Mouse (Mus musculus): ENCODE data around the gene Mia2. TPM values are rescaled to one million over a fixed set of nuclear protein-coding genes. Genes with fewer than 3 reads are reported as not detected.

Mia2 gene
- total RNA-seq, 2 experiments from 2014 or later, result 72.0 to 78.0 TPM

DNA sequence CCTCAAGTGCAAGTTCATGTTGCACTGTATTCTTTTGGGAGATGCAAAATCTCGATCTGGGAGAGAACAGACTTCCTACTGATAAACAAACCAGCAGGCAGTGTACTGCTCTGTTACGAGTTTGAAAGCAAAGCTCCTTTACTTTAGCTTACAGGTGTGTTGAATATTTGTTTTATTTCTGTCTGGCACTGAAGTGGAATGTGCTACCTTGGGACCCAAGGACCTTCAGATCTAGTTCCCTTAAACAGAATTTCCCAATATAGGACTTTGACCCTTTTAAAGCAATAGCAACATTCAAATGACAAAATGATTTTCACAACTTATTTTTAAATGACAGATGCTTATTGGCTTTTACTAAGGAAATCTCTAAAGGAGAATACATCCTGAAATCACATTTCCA lies 2.1 kb upstream of the Mia2 start:
- no peak for DNase-seq (ENCODE audit: low spot score in 2 of 2)

DNA sequence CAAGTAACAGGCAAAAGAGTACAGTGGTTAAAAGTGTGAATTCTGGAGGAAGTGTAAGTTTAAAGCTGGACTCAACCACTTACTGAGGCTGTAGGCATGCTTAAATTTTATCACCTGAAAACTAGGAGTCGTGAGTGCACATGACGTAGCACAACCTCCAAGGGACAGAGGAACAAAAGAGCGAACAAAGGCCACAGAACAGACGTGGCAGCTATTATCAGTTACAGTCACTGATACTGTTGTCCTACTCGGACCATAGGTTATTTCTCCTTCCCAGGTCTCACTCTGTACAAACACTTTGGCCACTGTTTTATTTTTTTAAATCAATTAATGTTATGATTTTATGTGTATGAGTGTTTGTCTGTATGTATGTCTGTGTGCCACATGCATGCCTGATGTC lies 9.2 kb downstream of the Mia2 start:
- no peak for DNase-seq (ENCODE audit: low spot score in 2 of 2)

DNA sequence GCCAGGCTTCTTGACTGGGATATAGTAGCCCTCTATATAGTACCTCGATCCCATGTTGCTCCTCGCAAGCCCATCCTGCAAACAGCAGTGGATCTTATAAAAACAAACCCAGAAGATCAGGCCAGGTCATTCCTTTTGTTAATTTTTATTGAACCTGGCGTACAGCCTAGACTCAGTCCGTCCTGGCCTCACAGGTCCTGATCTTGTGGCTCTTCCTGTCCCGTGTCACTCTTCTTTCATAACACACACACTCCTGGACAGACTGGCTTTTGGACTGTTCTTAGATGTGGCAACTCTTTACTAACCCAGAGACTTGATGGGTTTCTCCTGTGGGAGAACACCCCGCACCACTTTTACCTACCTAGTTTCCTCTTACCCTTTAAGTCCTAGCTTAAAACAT lies 10.3 kb downstream of the Mia2 start:
- DNase-seq (ENCODE audit: low spot score in 2 of 2), result no peak

DNA sequence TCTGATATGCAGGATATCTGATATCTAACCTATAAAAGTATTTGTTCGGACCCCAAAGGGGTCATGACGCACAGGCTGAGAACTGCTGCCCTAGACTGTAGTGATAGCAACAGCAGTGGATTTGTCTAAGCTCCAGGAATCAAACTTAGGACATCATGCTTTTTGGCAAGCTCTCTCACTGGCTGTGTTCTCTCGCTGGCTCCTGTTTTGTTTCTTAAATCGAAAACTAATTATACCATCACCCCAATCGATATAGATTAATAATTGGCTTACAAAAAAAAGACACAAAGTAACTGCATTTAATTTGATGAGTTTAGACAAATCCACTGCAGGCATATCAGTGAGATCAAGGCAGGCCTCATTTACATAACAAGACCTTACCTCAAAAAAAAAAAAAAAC lies 10.9 kb downstream of the Mia2 start:
- no peak for DNase-seq (ENCODE audit: low spot score in 2 of 2)

DNA sequence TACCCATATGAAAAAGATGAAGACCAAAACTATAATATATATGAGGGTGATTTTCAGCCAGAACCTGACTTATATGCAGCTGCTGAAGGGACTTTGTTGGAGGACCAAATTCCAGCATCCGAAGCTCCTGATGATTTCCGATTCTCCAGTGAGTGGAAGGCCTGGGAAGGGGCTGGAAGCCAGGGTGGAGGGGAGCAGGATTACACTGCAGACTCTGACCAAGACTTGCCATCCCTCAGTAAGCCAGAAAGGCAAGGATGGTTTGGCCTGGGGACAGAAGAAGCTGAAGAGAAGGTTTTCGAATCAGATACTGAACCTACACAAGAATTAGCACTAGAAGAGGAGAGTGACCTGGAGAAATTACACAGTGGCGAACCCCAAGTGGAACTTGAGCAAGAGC lies 12.3 kb downstream of the Mia2 start:
- no peak for DNase-seq (ENCODE audit: low spot score in 2 of 2)

DNA sequence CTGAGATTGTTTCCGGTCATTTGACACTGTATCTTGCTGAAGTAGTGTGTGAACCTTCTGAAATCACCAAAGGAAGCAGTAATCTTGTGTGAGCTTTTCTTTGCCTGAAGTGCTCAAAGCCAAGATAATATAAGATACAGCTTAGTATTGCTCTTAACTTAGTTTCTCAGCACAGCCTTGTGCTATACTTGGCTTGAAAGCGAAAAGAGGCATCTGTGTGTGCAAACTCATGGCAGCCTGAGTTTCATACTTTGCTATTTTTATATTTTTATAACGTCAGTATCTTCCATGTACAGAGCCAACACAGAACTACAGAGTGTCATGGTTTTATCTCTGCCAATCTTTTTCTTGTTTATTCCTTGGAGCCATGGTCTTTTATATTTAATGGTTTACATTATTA lies 21.6 kb downstream of the Mia2 start:
- DNase-seq (ENCODE audit: low spot score in 2 of 2), result no peak

DNA sequence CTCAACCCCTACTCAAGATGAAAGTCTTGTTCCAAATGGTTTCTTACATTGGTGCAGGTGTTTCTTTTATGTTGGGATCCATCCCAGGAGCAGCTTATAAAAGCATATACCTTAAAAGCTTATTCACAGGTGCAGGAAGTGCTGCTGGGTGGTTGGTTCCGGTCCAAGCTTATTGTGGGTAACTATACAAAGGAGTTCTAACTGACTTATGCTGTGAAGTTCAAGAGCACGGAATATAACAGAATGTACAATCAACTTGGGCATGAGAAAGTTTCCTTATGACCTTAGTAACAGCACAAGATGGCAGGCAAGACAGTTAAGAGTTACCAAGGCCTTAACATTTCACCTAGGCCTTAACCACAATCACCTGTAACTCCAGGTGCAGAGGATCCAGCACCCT lies 29.8 kb downstream of the Mia2 start:
- no peak for DNase-seq (ENCODE audit: low spot score in 2 of 2)

DNA sequence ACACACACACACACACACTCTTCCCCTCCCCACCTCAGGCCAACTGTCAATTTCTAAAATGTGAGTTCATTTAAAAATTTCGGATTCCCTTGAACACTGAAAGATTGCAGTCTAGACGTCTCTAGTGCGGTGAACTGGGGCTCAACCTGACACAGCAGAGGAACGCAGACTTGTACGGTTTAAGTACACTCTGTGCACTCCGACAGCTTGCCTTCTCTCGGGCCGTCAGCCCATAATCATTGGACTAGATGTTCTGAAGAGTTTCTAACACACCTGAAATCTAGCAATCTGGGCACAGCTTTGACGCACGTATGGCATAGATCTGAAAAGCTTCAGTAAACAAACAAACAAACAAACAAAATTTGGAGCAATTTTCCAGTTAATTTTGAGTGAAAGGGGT lies 32.9 kb downstream of the Mia2 start:
- no peak for DNase-seq (ENCODE audit: low spot score in 2 of 2)

DNA sequence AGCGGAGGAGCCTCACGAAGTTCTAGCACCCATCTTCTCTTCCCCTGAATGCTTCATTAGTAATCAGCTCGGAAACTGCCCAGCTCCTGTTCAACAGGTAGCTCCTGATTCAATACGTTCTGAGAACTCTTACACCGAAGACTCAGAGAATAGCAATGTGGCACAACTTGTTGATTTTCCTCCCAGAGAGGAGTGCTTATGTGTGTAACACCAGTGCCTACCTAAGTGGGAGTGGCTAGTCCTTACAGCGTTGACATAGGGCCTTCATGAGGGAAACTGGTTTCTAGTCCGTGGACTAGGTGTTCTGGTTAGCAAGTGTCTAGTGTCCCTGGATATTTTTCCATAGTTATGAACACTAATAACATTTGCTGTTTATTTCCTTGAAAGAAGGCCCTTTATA lies 33.4 kb downstream of the Mia2 start:
- no peak for DNase-seq (ENCODE audit: low spot score in 2 of 2)

DNA sequence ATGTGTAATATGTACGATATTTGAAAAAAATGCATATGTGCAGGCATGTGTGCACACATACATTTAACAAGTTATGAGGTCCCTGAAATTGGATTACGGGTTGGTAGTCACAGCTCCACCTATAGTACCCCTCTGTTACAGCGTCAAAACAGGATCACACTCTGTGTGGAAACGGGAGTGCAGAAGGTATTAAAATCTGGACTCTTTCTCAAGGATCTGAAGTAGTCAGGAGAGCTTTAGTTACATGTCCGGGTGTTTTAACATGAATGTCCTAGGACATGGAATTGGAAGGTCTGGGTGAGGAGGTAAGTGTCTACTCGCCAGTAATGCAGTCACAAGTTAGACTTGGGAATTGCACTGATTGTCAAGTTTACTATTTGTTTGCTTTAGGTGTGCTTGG lies 34.0 kb downstream of the Mia2 start:
- DNase-seq (ENCODE audit: low spot score in 2 of 2), result no peak

DNA sequence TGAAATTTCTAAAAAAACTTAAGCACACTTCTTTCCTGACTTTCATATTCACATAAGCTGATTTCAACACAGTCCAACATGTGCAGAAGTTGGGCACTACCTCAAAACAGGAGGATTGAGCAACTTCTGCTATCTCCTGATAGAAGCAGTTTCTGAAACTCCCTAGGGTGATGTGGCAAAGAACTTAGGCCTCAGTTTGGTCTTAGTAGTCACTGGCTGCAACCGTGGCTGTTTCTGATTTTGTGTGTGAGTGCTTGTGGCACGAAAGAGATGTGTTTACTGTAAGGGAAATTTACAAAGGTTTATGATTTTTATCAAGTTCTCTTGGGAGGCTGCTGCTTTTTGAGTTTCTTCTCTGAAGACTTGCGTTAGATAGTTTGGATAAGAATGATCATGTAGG lies 34.6 kb downstream of the Mia2 start:
- DNase-seq (ENCODE audit: low spot score in 2 of 2), result no peak

DNA sequence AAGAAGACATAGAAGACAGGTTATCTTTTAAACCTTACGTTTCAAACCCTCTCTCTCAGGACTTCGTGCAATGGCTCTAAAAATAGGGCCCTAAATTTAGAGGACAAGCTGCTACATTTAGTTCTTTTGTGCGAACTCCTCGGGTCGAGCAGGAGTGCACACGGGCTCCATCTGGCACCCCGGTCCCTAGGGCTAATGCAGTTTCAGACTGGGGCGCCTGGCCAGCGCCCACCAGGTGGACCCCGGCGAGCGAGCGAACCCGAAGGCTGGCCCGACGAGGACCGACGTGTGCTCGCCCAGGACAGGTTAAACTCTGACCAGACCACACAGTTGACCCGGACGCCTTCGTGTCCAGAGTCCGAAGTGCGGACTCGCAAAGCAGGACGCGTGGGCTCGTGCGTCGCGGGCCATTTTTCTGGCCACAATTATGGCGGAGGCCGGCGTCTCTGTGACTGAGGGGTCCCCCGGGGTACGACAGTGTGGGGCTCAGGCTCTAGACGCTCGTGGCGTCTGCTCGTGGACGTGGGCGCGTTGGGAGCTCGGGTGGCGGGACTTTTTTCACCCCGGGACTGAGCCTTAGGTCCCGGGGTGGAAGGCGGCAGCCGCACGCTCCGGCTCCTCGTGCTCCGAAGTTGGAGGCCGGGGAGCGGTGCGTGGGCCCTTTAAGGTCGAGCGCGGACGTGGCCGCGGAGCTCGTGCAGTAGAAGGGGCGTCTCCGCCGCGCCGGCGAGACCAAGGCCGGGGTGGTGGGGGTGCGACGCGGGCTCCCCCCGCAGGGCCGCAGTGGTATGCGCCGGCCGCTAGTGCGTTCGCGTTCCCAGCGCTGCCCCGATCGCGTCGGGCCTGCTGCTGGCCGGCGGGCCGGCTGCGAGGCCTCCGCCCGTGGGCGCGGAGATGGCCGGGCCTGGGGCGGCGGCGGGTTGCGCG lies 35.3 kb downstream of the Mia2 start:
- peak; percentile 85 to 95 for DNase-seq (ENCODE audit: low spot score in 2 of 2)

DNA sequence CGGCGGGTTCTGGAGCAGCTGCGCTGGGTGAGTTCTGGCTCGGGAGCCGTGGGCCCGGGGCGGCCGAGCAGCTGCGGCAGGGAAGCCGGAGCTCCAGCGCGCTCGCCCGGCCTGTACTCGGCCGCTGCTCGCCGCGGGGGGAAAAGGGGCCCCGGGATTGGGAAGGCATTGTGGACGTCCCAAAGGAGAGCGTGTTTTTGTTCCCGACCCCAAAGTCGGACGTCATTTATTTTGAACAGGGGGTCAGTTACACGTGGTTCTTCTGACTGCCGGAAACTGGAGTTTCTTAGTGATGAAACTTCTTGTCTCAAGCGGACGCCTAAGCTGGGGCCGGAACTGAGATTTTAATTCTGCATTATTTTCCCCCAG lies 36.0 kb downstream of the Mia2 start:
- DNase-seq (ENCODE audit: low spot score in 2 of 2), result no peak

DNA sequence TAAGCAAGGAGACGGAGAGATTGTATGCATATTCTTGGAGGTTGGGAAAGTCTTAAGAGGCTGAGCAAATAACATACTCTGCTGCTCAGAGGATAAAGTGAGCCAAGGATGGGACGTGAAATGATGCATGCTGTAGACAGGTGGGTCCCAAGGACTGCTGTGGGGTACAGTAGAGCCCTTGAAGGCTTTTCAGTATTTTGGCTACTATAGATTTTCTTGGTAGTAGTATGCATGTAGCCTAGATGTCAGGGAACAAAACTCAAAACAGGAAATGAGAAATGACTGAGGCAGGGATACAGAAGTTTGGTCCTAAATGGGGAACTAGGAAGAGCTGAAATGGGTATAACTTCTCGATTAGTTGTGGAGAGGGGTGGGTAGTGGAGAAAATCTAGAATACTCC lies 36.9 kb downstream of the Mia2 start:
- no peak for DNase-seq (ENCODE audit: low spot score in 2 of 2)

DNA sequence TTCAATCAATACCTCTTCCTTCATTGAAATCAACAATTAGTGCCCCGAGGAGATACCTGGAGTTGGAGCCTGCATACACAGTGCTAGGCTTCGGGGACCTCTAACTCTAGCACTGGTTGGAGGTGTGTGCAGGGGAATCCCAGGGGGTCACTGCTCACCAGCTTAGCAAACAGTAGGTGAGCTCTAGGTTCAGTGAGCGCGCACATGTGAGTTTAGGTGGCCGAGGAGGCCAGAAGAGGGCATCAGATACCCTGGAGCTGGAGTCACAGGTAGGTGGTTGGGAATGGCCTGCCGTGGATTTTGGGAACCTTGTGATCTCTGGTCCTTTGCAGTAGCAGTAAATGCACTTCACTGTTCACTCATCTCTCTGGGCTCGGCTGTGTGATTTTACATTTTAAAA lies 37.3 kb downstream of the Mia2 start:
- DNase-seq (ENCODE audit: low spot score in 2 of 2), result no peak

DNA sequence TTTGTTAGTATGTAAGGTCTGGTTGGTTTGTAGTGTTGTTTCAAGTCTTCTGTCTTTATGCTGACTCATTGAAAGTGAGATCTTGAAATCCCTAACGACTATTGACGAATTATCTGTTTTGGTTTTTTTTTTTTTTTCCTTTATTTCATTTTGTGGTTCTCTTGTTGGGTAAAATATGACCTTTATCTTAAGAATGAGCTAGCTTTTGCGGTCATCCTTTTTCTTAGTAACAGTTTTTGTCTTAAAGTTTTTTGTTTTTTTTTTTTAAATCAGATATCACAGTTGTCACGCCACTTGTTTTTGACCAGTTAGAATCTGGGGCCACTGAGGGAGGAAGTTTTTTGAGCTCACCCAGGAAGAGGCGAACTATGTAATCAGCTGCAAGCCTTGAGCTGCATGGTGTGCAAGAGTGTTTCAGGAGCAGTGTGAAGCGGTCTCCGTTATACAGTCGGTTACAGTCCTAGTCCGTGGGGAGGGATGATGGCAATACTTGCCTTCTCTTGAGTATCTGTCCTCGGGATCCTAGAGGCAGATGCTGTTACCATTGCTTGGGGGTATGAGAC lies 37.9 kb downstream of the Mia2 start:
- DNase-seq (ENCODE audit: low spot score in 2 of 2), result no peak

DNA sequence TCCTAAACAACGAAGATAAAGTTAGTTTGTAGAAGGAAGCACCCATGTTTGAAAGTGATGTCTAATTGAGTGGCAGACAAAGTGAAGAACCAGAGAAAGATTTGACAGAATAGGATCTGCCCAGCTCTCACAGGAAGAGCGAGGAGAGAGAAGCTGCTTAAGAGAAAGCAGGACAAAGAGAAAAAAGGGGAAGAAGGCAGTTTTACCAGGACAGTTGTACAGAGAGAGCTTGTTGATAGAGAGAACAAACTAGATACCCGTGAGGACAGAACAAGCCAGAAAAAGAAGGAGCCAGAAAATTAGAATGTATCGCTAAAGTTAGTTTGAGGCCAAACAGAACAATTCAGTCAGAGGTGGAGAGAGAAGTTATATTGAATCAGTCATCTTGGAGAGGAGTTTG lies 39.5 kb downstream of the Mia2 start:
- DNase-seq (ENCODE audit: low spot score in 2 of 2), result no peak

DNA sequence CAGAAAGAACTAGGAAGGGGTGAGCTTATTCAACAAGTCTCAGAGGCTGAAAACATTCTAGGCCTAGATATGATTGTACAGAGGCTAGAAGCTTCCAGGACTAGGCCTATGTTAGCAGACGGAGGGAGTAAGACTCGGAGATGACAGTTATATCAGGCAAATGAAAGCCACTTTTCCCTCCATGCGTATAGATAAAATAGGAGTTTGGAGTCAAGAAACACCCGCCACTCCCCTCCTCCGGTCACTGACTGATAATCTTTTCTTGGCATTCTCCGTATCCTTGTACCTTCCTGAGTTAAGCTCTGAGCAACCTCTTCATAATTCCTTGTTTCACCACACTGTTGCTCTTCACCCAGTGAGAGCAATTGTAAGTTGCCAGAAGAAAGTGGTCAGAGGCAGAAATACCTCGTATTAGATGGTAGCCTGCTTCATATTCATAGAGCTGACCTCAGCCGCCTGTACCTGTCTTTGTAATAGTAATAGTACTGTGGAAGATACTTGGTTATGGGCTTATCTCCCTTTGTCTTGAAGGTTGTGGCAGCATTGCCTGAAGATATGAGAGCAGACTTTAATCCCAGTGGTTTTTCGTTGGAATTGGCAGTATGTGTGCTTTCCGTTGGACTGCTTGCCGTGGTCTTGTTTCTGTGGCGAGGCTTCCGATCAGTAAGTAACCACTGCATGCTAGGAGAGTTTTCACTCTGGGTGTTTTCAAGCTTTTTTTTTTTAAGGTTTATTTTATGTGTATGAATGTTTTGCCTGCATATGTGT lies 40.1 kb downstream of the Mia2 start:
- DNase-seq (ENCODE audit: low spot score in 2 of 2), result no peak

DNA sequence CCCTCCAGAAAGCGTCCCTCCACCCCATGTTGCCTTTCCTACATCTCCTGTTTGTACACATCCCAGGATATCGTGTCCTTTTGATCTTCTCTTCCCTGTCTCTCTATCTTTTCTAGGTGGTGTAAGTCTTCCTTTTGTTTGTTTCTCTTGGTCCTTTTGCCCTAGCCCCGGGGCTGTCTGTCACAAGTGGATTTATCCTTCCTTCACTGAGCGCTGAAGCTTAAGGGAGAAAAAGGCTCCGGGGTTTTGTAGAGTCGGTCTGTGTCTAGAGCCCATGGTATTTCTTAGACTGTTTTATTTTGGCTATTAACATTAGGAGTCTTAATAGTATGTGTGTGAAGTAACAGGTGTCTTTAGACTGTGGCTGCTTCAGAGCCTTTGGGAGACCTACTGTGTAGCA lies 41.4 kb downstream of the Mia2 start:
- DNase-seq (ENCODE audit: low spot score in 2 of 2), result no peak

DNA sequence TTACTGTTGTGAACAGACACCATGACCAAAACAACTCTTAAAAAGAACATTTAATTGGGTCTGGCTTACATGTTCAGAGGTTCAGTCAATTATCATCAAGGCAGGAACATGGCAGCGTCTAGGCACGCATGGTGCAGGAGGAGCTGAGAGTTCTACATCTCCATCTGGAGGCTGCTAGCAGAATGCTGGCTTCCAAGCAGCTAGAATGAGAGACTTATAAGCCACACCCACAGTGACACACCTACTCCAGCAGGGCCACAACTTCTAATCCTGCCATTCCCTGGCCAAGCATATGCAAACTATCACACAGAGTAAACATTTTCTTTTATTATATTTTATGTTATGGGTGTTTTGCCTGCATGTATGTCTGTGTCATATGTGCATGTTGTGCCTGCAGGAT lies 43.8 kb downstream of the Mia2 start:
- DNase-seq (ENCODE audit: low spot score in 2 of 2), result no peak

DNA sequence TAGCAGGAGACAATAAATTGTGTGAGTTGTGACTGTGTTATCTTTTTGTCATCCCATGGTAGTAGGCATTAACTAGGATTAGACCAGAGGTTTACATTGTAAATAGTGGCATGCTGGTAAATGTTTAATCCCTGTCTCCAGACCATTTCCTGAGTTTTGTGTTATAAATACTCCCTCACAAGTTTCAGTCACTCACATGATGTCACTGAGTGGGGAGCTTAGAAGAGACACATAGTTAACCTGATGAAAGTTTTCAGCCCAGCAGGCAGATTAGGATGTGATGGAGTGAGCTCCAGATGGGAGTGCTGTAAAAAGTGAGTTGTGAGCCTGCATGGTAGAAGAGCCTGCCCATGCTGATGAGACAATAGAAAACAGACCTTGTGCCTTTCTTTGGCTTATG lies 49.5 kb downstream of the Mia2 start:
- DNase-seq (ENCODE audit: low spot score in 2 of 2), result no peak

DNA sequence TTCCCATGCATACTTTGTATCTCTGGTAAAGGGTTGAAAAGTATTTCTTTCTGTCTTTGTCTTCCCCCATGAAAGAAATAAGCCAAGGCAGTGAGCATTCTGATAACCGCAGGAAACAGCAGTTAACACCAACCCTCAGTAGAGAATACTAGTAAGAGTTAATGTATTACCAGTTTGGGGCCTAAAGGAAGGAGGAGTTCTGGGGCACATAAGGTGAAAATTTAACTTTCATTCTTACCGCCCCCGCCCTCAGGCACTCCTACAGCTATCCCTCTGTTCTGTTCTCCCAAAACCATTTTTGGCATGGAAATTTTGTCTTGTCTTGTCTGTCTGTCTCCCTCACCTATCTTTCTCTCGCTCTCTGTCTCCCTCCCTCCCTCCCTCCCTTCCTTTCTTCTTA lies 54.1 kb downstream of the Mia2 start:
- DNase-seq (ENCODE audit: low spot score in 2 of 2), result no peak
